Mouse (Mus musculus): ENCODE measurements around the gene Acp6. TPM values are rescaled to one million over a fixed set of nuclear protein-coding genes. Genes with fewer than 3 reads are reported as not detected.
A peak's percentile ranks its signal among the peaks of the same experiment; 100 is the strongest.
"Not testable (repeated sequence)": the region's sequence is repeated elsewhere in the genome, so short reads cannot be mapped to it uniquely, and the experiment has no call there.

Acp6 gene
- polyA plus RNA-seq (2016; fragmentation: Nextera tagmentation; extraction: Ambion mirVana), result 41.1 and 43.0 TPM in 2 replicates

DNA sequence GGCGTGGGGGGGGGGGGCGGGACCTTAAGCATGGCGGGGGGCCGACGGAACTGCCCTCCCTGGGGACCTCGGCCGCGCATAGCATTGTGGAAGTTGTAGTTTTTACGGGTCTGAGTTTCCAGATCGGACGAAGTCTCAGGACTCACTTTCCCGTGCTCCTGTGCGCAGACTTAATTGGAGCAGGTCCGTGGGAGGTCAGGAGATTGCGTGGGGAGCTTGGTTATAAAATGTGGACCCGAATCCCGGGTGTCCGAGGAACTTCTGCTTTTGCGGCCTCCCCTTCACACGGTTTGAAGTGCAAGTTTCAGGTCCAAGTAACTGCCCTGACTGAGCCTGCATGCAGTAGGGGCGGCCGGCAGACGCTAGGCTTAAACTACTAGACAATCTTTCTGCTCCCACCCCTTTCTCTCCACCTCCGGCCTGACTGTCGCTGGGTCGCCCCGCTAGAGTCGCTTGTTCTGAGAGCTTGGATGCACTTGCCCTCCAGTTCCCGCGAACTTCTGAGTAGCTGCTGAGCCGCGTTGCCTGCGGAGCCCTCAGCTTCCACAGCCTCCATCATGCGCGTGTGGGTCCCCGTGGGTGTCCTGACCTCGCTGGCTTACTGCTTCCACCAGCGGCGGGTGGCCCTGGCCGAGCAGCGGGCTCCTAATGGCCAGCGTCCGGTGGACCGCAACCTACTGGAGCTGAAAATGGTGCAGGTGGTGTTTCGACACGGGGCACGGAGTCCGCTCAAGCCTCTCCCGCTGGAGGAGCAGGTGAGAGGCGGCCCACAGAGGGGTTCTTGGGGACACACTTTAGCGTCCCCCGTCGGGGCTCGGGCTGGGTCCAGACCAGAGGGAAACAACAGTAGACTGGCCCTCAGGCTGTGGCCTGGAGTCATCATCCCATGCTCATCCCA is at the start of gene Acp6:
Gene Acp6, plus strand, starts transcription at position 167 of the 898 bp plus-strand sequence.
- H3K27ac ChIP-seq, result peak within 1 kb of the TSS; percentile 78
- H3K36me3 ChIP-seq, result no peaks in the 10 kb centered on the region
- peak; percentile 88 for ATAC-seq (ENCODE audit: insufficient number of reproducible peaks, insufficient read depth, low FRiP score, low TSS enrichment)
- no peaks in the 10 kb centered on the region for H3K9me3 ChIP-seq
- H3K4me1 ChIP-seq, result peaks cover 10% of the 10 kb centered on the region; the same call in 1 of the 2 replicates
- peak within 1 kb of the TSS; percentile 76 for H3K4me3 ChIP-seq
- H3K27me3 ChIP-seq, result no peaks in the 10 kb centered on the region
- H3K4me2 ChIP-seq (replicated peaks), result peak within 1 kb of the TSS; percentile 66
- WGBS, result under 1% methylated on average over 54 of the region's 54 CpGs
- H3K9ac ChIP-seq, result peak within 1 kb of the TSS; percentile 79

DNA sequence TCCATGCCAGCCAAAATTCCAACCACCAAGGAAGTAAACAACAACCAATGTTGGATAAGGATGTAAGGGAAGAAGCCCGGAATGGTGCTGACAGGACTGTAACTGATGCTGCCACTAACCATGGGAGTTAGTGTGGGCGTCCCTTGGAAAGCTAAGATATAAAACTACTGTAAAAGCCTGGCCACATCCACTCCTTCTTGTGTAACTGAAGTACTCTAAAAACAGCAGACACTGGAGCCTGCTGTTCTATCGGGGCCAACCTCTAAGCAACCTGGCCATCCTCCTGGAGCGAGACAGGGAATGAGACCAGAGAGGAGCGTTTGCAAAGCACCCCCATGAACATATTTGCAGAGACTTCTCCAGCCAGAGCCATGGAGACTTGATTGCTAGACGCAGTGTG is 41.1 kb upstream of the Acp6 start:
- ATAC-seq (ENCODE audit: insufficient number of reproducible peaks, insufficient read depth, low FRiP score, low TSS enrichment), result no peak
- H3K36me3 ChIP-seq, result no peaks in the 10 kb centered on the region
- H3K4me1 ChIP-seq, result no peaks in the 10 kb centered on the region
- no peak overlapping the region for H3K4me3 ChIP-seq
- H3K27me3 ChIP-seq, result no peaks in the 10 kb centered on the region
- H3K27ac ChIP-seq, result no peak overlapping the region
- no peak overlapping the region for H3K9ac ChIP-seq
- H3K4me2 ChIP-seq (replicated peaks), result no peak overlapping the region
- 84% methylated on average over 6 of the region's 6 CpGs for WGBS
- H3K9me3 ChIP-seq, result peaks cover 4% of the 10 kb centered on the region; the same call in 1 of the 2 replicates

DNA sequence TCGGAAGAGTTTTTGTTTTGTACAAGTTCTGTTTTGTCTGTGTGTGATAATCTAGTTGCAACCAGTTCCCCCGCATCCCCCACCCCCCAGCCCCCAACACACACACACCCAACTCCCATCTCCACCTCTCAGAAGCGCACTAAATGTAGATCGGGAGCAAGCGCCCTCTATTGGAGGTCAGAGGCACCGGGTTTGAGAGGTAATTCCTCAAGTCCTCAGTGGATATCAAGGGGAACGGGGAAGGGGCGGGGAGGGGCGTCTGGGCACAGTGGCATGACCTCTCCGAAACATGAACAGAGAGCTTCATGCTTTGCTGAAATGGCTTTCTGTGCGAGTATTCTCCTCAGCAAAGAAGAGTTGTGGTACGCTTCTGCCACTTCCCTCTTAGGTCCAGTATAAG is 40.3 kb upstream of the Acp6 start:
- Histone ChIP-seq H3K27me3 (no peaks in the 10 kb centered on the region), H3K4me1 (no peaks in the 10 kb centered on the region), H3K36me3 (no peaks in the 10 kb centered on the region), H3K27ac (no peak overlapping the region), H3K9ac (no peak overlapping the region), H3K9me3 (peaks cover 4% of the 10 kb centered on the region; the same call in 1 of the 2 replicates), H3K4me2 (replicated peaks) (no peak overlapping the region), H3K4me3 (no peak overlapping the region)
- 50% methylated on average over 12 of the region's 12 CpGs for WGBS
- ATAC-seq (ENCODE audit: insufficient number of reproducible peaks, insufficient read depth, low FRiP score, low TSS enrichment), result no peak

DNA sequence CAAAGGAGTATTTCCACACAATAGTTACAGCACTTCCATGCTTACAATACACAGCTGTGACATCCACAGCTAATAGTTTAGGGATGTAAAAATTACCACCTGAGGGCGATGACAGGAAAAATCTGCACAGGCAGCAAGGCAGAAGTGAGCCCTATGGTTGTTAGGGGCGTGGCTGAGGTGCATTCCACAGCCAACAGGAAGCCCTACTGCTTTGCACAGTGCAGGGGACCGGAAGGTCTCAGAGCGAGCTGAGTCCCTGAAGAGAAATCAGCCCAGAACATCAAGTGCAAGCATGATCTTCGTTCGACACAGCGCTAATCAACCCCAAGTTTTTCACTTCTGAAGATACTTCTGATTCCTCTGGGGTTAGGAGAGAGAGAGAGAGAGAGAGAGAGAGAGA is 34.4 kb upstream of the Acp6 start:
- Histone ChIP-seq H3K9me3 (no peaks in the 10 kb centered on the region), H3K4me2 (replicated peaks) (no peak overlapping the region), H3K36me3 (no peaks in the 10 kb centered on the region), H3K27ac (no peak overlapping the region), H3K27me3 (no peaks in the 10 kb centered on the region), H3K9ac (no peak overlapping the region), H3K4me3 (no peak overlapping the region), H3K4me1 (0 out of 2 replicates have a peak, but pooled peaks cover 2% of the 10 kb centered on the region)
- no peak for ATAC-seq (ENCODE audit: insufficient number of reproducible peaks, insufficient read depth, low FRiP score, low TSS enrichment)
- 36% methylated on average over 7 of the region's 7 CpGs for WGBS

DNA sequence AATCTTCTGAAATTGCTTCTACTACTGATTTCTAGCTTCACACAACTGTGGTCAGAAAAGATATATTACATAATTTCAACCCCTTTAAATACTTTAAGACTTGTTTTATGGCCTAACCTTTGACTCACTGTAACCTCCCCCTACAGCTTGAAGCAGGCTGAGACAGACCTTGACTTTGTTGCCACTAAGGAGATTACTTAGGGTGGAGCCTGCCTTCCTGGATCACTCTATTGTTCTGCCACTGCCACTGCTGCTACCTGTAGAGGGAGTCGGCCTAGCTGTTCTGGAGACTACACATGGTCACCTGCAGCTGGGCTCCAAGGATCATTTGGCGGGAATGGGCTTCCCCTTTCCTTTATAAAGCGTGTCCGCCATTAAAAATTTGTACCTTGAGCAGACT is 29.2 kb upstream of the Acp6 start:
- Histone ChIP-seq H3K9ac (no peak overlapping the region), H3K27ac (no peak overlapping the region), H3K4me1 (no peaks in the 10 kb centered on the region), H3K4me3 (no peak overlapping the region), H3K27me3 (no peaks in the 10 kb centered on the region), H3K9me3 (no peaks in the 10 kb centered on the region), H3K36me3 (no peaks in the 10 kb centered on the region), H3K4me2 (replicated peaks) (no peak overlapping the region)
- ATAC-seq (ENCODE audit: insufficient number of reproducible peaks, insufficient read depth, low FRiP score, low TSS enrichment), result no peak
- 68% methylated on average over 4 of the region's 4 CpGs for WGBS

DNA sequence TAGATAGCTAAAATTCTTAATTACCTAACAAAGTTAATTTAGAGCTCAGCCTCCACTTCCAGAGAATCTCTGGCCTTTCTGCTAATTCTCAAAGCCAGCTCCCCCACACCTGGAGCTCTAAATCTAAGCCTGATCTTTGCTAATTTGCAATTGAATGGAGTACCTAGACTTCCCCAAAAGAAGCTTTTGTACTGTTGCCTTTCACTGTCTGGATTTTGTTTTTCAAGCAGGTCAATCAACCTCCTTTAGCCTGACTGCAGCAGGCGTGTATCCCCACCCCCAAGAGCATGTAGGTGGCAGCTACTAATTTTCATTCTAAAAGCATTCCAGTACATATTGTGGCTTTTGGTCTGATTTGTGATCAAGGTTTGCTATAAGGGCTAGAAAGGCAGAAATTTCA is 20.9 kb upstream of the Acp6 start:
- not testable (repeated sequence) for H3K27ac ChIP-seq; H3K9me3 ChIP-seq; H3K4me2 ChIP-seq (replicated peaks); H3K36me3 ChIP-seq; H3K27me3 ChIP-seq; H3K4me3 ChIP-seq; H3K9ac ChIP-seq; H3K4me1 ChIP-seq; ATAC-seq (ENCODE audit: insufficient number of reproducible peaks, insufficient read depth, low FRiP score, low TSS enrichment)
- 78% methylated on average over 1 of the region's 1 CpGs for WGBS

DNA sequence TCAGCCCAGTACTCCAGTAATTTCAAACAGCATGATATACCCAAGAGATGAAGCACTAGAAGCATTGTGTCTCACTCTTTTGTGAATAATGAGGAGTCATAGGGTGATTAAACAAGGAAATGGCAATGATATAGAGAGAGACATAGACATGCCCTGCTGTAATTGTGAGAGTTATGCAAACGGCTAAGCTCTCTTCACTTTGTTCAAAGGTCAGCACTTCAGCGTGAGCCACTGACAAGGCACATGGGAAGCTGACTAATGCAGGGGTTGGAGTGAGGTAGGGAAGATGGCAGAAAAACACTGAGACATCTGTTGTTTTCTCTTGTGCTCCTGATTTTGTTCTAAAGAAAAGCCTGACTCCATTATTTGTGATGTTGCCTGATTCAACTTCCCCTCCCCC is 7.5 kb upstream of the Acp6 start:
- no peak for ATAC-seq (ENCODE audit: insufficient number of reproducible peaks, insufficient read depth, low FRiP score, low TSS enrichment)
- H3K4me3 ChIP-seq, result no peak overlapping the region
- no peak overlapping the region for H3K27ac ChIP-seq
- H3K9me3 ChIP-seq, result no peaks in the 10 kb centered on the region
- no peaks in the 10 kb centered on the region for H3K4me1 ChIP-seq
- 67% methylated on average over 2 of the region's 2 CpGs for WGBS
- H3K9ac ChIP-seq, result no peak overlapping the region
- no peaks in the 10 kb centered on the region for H3K27me3 ChIP-seq
- no peaks in the 10 kb centered on the region for H3K36me3 ChIP-seq
- no peak overlapping the region for H3K4me2 ChIP-seq (replicated peaks)

DNA sequence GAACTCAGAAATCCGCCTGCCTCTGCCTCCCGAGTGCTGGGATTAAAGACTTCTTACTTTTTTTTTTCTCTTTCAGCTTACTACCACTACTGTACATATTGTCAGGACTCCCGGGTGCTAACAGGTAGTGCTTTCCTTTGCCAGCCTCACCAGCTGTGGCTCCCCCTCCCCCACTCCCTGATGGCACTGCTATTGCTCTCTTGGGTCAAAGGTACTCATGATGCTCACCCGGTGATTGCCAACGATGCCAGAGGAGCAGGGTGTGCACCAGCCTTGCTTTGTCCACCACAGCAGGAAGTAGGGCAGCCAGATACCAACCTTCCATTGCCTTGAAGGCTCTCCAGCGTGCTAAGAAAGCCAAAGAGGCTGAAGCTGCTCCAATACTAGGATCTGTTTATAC is 2.1 kb upstream of the Acp6 start:
- no peak for ATAC-seq (ENCODE audit: insufficient number of reproducible peaks, insufficient read depth, low FRiP score, low TSS enrichment)

DNA sequence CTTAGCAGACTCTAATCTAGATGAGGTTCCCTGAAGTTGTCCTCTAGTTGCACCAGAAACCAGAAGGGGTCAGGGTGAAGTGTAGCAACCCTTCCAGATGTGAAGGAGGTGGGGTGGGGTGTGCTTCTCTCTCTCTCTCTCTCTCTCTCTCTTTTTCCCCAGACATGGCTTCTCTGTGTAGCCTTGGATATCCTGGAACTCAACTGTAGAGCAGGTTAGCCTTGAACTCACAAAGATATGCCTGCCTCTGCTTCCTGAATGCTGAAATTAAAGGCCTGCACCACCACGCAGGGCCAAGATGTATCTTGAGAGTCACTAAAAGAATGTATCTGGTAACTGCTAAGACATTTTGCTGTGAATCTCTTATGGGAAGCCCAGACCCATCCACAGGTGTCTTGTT is 1.3 kb upstream of the Acp6 start:
- no peaks in the 10 kb centered on the region for H3K27me3 ChIP-seq
- H3K4me2 ChIP-seq (replicated peaks), result no peak overlapping the region
- 82% methylated on average over 1 of the region's 1 CpGs for WGBS
- peaks cover 10% of the 10 kb centered on the region; the same call in 1 of the 2 replicates for H3K4me1 ChIP-seq
- H3K9me3 ChIP-seq, result no peaks in the 10 kb centered on the region
- H3K27ac ChIP-seq, result no peak overlapping the region
- no peak for ATAC-seq (ENCODE audit: insufficient number of reproducible peaks, insufficient read depth, low FRiP score, low TSS enrichment)
- H3K4me3 ChIP-seq, result no peak overlapping the region
- H3K9ac ChIP-seq, result no peak overlapping the region
- H3K36me3 ChIP-seq, result no peaks in the 10 kb centered on the region

More for the DNA sequence above, 2.1 kb upstream of the Acp6 start:
- Histone ChIP-seq H3K9me3 (no peaks in the 10 kb centered on the region), H3K36me3 (no peaks in the 10 kb centered on the region), H3K27me3 (no peaks in the 10 kb centered on the region), H3K4me2 (replicated peaks) (no peak overlapping the region), H3K27ac (no peak overlapping the region), H3K9ac (no peak overlapping the region), H3K4me3 (no peak overlapping the region), H3K4me1 (peaks cover 10% of the 10 kb centered on the region; the same call in 1 of the 2 replicates)
- 92% methylated on average over 6 of the region's 6 CpGs for WGBS

DNA sequence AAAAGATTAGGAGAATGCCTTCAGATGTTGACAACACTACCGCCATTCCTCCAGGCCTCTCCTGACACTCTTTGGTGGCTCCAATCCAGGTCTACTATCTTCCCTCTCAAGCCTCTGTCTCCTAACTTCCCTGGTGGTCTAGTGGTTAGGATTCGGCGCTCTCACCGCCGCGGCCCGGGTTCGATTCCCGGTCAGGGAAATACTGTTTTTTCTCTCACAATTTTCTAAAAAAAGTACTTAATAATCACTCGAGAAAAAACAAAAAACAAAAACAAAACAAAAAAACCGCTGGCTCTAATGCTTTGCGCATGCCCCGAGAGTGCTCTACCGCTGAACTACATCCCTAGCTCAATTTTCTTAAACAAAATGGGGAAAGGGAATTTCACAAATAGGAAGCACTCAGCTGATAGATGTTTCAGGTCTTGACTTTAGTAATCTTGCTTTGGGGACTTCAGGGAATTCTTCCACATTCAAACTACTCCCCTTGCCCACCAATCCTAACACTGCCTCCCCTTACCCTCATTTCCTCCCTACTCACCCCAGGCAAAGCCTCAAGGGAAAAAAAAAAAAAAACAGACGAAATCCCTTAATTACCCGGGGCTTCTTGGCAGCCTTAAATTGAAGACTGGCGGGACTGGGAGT is 498 bp upstream of the Acp6 start:
- Histone ChIP-seq H3K27ac (no peak overlapping the region), H3K9ac (no peak overlapping the region), H3K4me1 (peaks cover 10% of the 10 kb centered on the region; the same call in 1 of the 2 replicates), H3K36me3 (no peaks in the 10 kb centered on the region), H3K4me2 (replicated peaks) (peak overlapping the region; percentile 66), H3K9me3 (no peaks in the 10 kb centered on the region), H3K4me3 (peak overlapping the region; percentile 76), H3K27me3 (no peaks in the 10 kb centered on the region)
- 1% methylated on average over 17 of the region's 17 CpGs for WGBS
- no peak for ATAC-seq (ENCODE audit: insufficient number of reproducible peaks, insufficient read depth, low FRiP score, low TSS enrichment)

DNA sequence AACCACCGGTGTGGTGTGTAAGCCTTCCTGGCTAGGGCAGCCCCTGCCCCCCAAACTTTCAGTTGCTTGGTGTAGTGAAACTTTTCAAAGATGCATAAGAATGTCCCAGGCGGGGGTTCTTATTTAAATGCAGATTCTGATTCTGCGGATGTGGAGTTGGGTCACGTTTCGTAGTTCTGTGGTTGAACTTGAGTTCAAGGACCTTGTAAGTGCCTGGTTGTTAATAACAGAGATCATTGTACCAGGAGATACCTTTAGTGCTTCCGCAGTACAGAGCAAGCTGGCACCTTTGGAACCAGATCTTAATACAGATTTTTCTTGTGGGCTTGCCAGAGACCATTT is 903 bp downstream of the Acp6 start:
- Histone ChIP-seq H3K4me3 (peak overlapping the region; percentile 76), H3K27me3 (no peaks in the 10 kb centered on the region), H3K27ac (peak overlapping the region; percentile 78), H3K4me1 (peaks cover 10% of the 10 kb centered on the region; the same call in 1 of the 2 replicates), H3K9ac (peak overlapping the region; percentile 79), H3K9me3 (no peaks in the 10 kb centered on the region), H3K4me2 (replicated peaks) (peak overlapping the region; percentile 66), H3K36me3 (no peaks in the 10 kb centered on the region)
- 7% methylated on average over 6 of the region's 6 CpGs for WGBS
- no peak for ATAC-seq (ENCODE audit: insufficient number of reproducible peaks, insufficient read depth, low FRiP score, low TSS enrichment)

DNA sequence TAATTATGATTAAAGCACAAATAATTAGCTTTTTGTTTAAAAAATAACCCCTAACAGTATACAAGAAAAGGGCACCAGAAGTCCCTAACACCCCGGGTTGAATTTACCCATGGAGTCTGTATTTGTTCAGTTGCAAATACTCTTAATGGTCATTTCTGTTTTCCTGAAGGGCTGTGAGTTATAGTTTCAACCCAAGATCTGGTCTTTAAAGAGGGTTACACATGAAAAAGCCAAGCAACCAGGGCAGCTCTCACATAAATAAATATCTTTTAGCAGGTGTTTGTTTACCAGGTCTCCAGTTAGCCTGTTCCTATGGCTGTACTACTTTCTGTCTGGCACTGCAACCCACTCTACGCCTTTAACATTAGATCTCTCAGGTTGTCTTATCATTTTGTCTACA is 1.4 kb downstream of the Acp6 start:
- Histone ChIP-seq H3K9me3 (no peaks in the 10 kb centered on the region), H3K4me1 (peaks cover 10% of the 10 kb centered on the region; the same call in 1 of the 2 replicates), H3K36me3 (no peaks in the 10 kb centered on the region), H3K4me2 (replicated peaks) (peak overlapping the region; percentile 66; the same call in 1 of the 2 replicates), H3K9ac (no peak overlapping the region), H3K27me3 (no peaks in the 10 kb centered on the region), H3K27ac (no peak overlapping the region), H3K4me3 (no peak overlapping the region)
- WGBS, result 74% methylated on average over 2 of the region's 2 CpGs
- no peak for ATAC-seq (ENCODE audit: insufficient number of reproducible peaks, insufficient read depth, low FRiP score, low TSS enrichment)

All from embryonic facial prominence, embryonic 12.5 days (tissue).